ENCODE assay signal across 15 mouse cellular contexts in the genomic region with DNA sequence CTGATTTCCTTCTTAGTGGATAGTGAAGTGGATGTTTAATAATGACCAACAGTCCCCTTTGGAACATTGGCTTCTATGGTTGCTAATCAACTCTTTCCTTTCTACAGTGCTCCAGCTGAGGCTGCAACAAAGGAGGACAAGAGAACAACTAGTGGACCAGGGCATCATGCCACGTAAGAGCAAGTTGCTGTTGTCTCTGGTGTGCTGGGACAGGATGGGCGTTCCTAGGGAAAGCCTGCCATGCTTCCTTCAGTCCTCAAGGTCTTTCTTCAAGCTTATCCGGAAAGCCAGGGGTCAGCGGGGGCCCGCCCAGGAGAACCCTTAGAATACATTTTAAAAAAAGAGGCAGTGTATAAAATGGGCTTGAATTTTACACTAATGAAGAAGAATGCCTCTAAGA.
DNase-seq lines count a peak whose midpoint lies in the region; ATAC-seq and TF ChIP-seq lines count a peak whose summit lies in the region.
"Had no signal": no experiment of that assay in that cellular context is flagged by ENCODE, and none has a peak within 500 bp of the region (broad histone marks: within the 10 kb centered on the region; RNA-seq: fewer than 3 reads in every experiment).

No protein-coding gene starts in this region.

- H3K9ac ChIP-seq in heart, postnatal 0 days (replicated peaks; ENCODE audit: low read depth, low read length) = no peak overlapping the region
- H3K9ac ChIP-seq in midbrain, embryonic 11.5 days (ENCODE audit: low read length) = no peak overlapping the region
- H3K9ac ChIP-seq: embryonic facial prominence, embryonic 15.5 days had no signal

- no peaks in the 10 kb centered on the region for H3K27me3 ChIP-seq in heart, postnatal 0 days (ENCODE audit: control insufficient read depth, insufficient read depth, low read length)
- H3K27me3 ChIP-seq in midbrain, embryonic 11.5 days (ENCODE audit: control insufficient read depth, insufficient read depth, low read length) = no peaks in the 10 kb centered on the region
- H3K27me3 ChIP-seq: embryonic facial prominence, embryonic 15.5 days; megakaryocyte, embryonic 14.5 days had no signal

- no peaks in the 10 kb centered on the region for H3K9me3 ChIP-seq in heart, postnatal 0 days (replicated peaks; ENCODE audit: control insufficient read depth, low read length)
- no peaks in the 10 kb centered on the region for H3K9me3 ChIP-seq in midbrain, embryonic 11.5 days (ENCODE audit: control insufficient read depth, low read length)
- H3K9me3 ChIP-seq: embryonic facial prominence, embryonic 15.5 days; hindbrain, embryonic 10.5 days; megakaryocyte, embryonic 14.5 days had no signal

- TF ChIP-seq EP300 in heart, postnatal 0 days (IDR thresholded peaks at IDR 0.05; ENCODE audit: low read depth) = peak; percentile 63

- H3K4me1 ChIP-seq in heart, postnatal 0 days (ENCODE audit: control insufficient read depth, insufficient read depth) = peaks cover 23% of the 10 kb centered on the region
- H3K4me1 ChIP-seq in midbrain, embryonic 11.5 days (ENCODE audit: control insufficient read depth, insufficient read depth, low read length) = no peaks in the 10 kb centered on the region
- H3K4me1 ChIP-seq: embryonic facial prominence, embryonic 15.5 days; hindbrain, embryonic 10.5 days had no signal

- peaks cover 14% of the 10 kb centered on the region; the same call in 1 of the 2 replicates for H3K36me3 ChIP-seq in heart, postnatal 0 days (replicated peaks; ENCODE audit: control insufficient read depth, insufficient read depth, low read length)
- H3K36me3 ChIP-seq in midbrain, embryonic 11.5 days (ENCODE audit: control insufficient read depth, insufficient read depth, low read length) = no peaks in the 10 kb centered on the region

- intact Hi-C loops in left cerebral cortex, adult 2 months (cut with DNase I) = no loop called here
- intact Hi-C loops in left cerebral cortex, postnatal 36 days (cut with DNase I) = no loop called here

- no peak for TF ChIP-seq CTCF in left cerebral cortex, adult 2 months (IDR thresholded peaks at IDR 0.05)
- no peak for TF ChIP-seq CTCF in heart, postnatal 0 days (IDR thresholded peaks at IDR 0.05; ENCODE audit: low read depth)

- no peak overlapping the region for H3K4me3 ChIP-seq in left cerebral cortex, adult 2 months
- H3K4me3 ChIP-seq in heart, postnatal 0 days (ENCODE audit: low read depth, low read length) = no peak overlapping the region
- no peak overlapping the region for H3K4me3 ChIP-seq in midbrain, embryonic 11.5 days (ENCODE audit: low read depth, low read length)
- H3K4me3 ChIP-seq: embryonic facial prominence, embryonic 15.5 days; hindbrain, embryonic 10.5 days; megakaryocyte, embryonic 14.5 days had no signal

- H3K27ac ChIP-seq in left cerebral cortex, adult 2 months = peak overlapping the region; percentile 61; the same call in 1 of the 2 replicates
- peak overlapping the region; percentile 39 for H3K27ac ChIP-seq in heart, postnatal 0 days (ENCODE audit: low read depth)
- no peak overlapping the region for H3K27ac ChIP-seq in midbrain, embryonic 11.5 days (ENCODE audit: low read depth, low read length)
- H3K27ac ChIP-seq: embryonic facial prominence, embryonic 15.5 days; hindbrain, embryonic 10.5 days had no signal

- WGBS in heart, postnatal 0 days = 79% methylated on average over 5 of the region's 5 CpGs
- WGBS in midbrain, embryonic 11.5 days = 90% methylated on average over 5 of the region's 5 CpGs

- H3K4me2 ChIP-seq in heart, postnatal 0 days (ENCODE audit: low read depth, low read length) = no peak overlapping the region
- H3K4me2 ChIP-seq in midbrain, embryonic 11.5 days = no peak overlapping the region
- H3K4me2 ChIP-seq: embryonic facial prominence, embryonic 15.5 days; liver, embryonic 11.5 days had no signal

- ATAC-seq in heart, postnatal 0 days (ENCODE audit: insufficient read depth, low read depth) = peak; percentile 66
- no peak for ATAC-seq in midbrain, embryonic 11.5 days (ENCODE audit: low FRiP score)
- ATAC-seq: intestine, postnatal 0 days had no signal

- no peak for DNase-seq in left cerebral cortex, adult 2 months (ENCODE audit: extremely low spot score in 1 of 2, low spot score in 2 of 2)
- no peak for DNase-seq in left cerebral cortex, adult 18-20 months (ENCODE audit: low spot score in 2 of 2)
- peak; percentile 28 for DNase-seq in heart, postnatal 0 days (ENCODE audit: low spot score)
- DNase-seq in kidney, postnatal 10 days = peak; percentile 69
- DNase-seq in lung, postnatal 4 days = peak; percentile 55 to 82
- no peak for DNase-seq in midbrain, embryonic 11.5 days (ENCODE audit: low spot score, missing footprints)
- DNase-seq in thymus, postnatal 25 days = no peak
- DNase-seq in left cerebral cortex, postnatal 36 days (ENCODE audit: low spot score in 2 of 2) = no peak
- DNase-seq: cerebellum, postnatal 36 days; right cerebral cortex, postnatal 4 days had no signal

Comparison
In these comparisons a context has a peak if more than half of its experiments do, and no peak if none do; other contexts are left out.
1. DNase-seq: peak in heart, postnatal 0 days (single experiment), kidney, postnatal 10 days (single experiment) and lung, postnatal 4 days (2 of 2); none in left cerebral cortex, adult 2 months (0 of 2), left cerebral cortex, adult 18-20 months (0 of 2), midbrain, embryonic 11.5 days (single experiment), thymus, postnatal 25 days (single experiment) and left cerebral cortex, postnatal 36 days (0 of 2).